Mouse (Mus musculus) bone marrow macrophage, adult 2 months (primary cell): Measurements from ENCODE around the gene Gm7247.

ENCODE experiments used
- CTCF ChIP-seq: IDR thresholded peaks from 2 replicates; pipeline ENCODE4 v1.5.1; 2012; ENCODE audit warnings: low read depth, mild to moderate bottlenecking, low read length, moderate library complexity
- POLR2A ChIP-seq: IDR thresholded peaks from 2 replicates; pipeline ENCODE4 v1.6.1; 2012; ENCODE audit warnings: mild to moderate bottlenecking, low read depth, low read length, borderline replicate concordance

DNA sequence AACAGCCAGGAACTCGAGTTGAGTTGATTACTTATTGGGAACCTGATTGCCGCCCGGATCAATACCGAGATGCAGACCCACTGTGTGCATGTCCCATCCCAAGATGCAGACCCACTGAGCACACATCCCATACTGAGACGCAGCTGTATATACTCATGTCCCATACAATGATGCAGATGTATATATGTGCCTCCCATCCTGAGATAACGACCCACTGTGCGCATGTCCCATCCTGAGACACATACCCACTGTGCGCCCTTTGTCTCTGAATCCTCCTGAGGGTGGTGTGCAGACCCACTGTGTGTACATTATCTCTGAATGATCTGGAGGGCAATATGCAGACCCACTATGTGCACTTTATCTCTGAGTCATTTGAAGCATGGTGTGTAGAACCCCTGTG, 26.2 kb downstream of the Gm7247 start:
- no peak for TF ChIP-seq POLR2A
- TF ChIP-seq CTCF, result no peak
